Mouse (Mus musculus) urinary bladder, postnatal 10 days (tissue): ENCODE measurements around the gene Ank.
"Not testable (repeated sequence)": the region's sequence is repeated elsewhere in the genome, so short reads cannot be mapped to it uniquely, and the experiment has no call there.

Experiments
- DNase-seq: peaks from one replicate; pipeline ENCODE4 v3.0.0; 2022; ENCODE audit warnings: low spot score

The Ank gene

GRCm38 (mm10) chr15:27466131-27467080, at the start of gene Ank:
Ank (plus strand) TSS chr15:27466677.
- DNase-seq: peak; percentile 24

DNA sequence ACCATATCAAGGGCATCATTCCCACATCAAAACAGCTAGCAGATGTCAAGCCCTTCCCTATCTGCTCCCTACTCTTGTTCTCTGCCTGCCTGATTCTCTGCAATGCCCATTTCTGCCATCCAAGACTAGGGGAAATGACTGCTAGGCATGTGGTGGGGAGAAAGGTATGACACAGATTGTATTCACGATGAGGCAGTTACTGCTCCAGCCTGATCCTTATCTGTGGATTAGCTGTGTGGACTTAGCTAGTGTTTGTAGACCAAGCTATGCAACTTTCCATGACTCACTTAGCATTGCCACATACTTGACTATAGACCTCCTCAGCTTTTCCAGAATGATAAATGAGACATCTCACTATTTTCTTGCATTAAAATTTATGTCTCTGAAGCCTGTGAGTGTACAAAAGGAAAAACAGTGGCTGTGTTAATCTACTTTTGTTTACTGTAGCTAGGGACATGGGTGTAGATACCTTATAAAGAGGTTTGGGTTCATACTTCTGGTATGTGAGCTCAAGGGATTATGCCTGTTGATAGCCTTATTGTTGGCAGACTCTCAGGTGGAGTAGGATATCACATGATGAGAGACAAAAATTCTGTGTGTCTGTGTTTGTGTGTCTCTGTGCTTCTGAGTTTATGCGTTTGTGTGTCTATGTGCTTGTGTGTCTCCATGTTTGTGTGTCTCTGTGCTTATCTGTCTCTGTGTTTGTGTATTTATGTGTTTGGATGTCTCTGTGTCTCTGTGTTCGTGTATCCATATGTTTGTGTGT, 47.7 kb upstream of the Ank start:
- DNase-seq: no peak

GRCm38 (mm10) chr15:27421531-27421930, 44.9 kb upstream of the Ank start:
- DNase-seq: no peak

GRCm38 (mm10) chr15:27427581-27427980, 38.9 kb upstream of the Ank start:
- DNase-seq: no peak

- DNase-seq: no peak
Measured at GRCm38 (mm10) chr15:27430241-27430640, 36.2 kb upstream of the Ank start.

- DNase-seq: no peak
Measured at GRCm38 (mm10) chr15:27432851-27433615, 33.4 kb upstream of the Ank start.

GRCm38 (mm10) chr15:27435409-27435808, 31.1 kb upstream of the Ank start:
- no peak for DNase-seq

DNA sequence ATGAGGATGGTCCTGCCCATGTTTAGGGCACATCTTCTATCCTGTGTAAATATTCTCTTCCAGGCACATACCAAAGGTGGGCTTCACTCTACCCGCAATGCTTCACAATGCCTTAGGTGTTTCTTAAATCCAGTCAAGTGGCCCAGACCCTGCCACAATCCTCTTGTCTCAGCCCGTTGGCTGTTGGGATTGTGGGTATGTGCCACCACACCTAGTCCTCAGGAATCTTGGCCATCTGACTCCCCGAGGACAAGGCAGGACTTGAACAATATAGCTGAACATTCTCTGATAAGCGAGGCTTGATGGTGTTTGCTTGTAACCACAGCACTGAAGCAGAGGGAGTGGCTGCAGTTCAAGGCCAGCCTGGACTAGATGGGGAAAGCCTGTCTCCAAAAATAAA, 30.3 kb upstream of the Ank start:
- DNase-seq: no peak

- DNase-seq: no peak
Measured at GRCm38 (mm10) chr15:27441053-27441452, 25.4 kb upstream of the Ank start.

DNA sequence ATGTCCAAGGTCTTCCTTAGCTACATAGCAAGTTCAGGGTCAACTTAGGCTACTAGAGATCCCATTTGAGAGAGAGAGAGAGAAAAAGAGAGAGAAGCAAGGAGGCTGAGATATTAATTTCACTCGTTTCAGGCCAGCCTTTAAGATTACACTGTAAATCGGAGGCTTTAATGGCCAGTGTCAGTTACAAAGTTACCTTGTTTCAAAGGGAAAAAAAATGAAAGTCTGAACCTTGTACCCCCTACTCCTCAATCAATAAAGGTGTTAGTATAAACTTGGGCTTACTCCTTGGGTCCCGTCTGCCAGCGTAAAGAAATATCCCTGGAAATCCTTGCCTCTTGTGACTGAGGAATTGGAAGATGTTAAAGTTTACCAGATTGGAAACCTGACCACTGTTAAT, 24.9 kb upstream of the Ank start:
- no peak for DNase-seq

DNA sequence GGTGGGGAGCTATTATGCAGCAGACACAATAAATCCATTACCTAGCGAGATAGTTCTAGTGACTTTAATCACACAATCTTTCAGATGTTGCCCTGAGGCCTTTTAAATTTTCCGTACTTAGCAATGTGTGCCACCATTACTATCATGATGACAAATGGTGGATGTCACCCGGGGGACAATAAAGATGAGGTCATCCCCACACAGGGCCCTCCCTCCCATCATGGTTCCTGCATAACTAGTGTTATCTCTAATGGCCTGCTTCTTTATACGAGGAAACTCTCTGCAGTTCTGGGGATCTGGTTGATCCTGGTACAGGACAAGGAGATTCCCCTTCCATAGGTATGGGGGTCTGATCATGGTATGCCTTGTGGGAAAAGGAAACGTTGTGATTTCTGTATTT, 24.5 kb upstream of the Ank start:
- no peak for DNase-seq

DNA sequence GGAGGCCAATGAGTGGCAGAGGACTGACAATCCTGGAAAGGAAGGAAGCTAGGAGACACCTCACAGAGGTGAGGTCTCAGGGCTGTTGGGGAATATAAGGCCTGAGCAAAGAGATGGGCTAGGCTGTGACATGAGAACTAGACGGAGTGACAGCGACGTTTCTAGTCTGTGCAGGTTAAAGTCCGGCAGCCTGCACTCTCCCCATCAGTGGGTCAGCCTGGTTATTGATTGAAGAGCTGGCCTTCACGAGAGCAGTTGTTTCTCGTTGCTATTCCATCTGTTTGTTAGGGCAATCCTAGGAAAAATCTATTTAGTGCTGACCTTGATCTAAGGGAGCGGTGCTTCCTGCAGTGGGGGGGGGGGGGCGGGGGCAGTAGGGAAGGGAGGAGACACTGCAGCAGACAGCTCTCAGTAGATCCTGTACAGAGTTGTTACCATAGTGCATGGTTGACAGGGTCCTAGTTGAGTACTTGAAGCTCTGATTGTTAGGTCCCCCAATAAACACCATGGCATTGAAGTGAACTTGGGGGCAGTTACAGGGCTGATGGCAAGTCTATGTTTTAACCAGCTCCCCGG, 21.6 kb upstream of the Ank start:
- no peak for DNase-seq

- no peak for DNase-seq
Measured at GRCm38 (mm10) chr15:27450689-27451088, 15.8 kb upstream of the Ank start.

GRCm38 (mm10) chr15:27451760-27452159, 14.7 kb upstream of the Ank start:
- DNase-seq: no peak

GRCm38 (mm10) chr15:27452496-27452895, 14.0 kb upstream of the Ank start:
- no peak for DNase-seq

DNA sequence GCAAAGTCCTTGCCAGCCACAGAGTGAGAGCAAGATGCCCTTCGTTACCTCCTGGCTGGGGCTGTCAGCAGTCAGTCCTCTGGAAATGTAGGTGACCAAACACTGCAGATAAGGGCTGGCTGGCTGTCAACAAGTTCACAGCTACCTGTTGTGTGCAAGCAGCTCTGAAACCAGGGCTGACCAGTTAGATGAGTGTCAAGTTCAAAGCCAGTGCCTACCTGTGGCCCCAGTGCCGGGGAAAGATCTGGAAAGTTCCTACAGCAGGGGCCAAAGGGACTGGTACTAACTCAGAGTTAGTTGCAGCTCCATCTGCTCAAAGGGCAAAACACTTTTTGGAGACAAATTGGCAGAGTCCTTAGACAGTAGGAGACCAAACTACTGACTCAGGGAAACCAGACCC, 9.5 kb upstream of the Ank start:
- DNase-seq: no peak

- DNase-seq: not testable (repeated sequence)
Measured at GRCm38 (mm10) chr15:27459781-27460180, 6.7 kb upstream of the Ank start.

DNA sequence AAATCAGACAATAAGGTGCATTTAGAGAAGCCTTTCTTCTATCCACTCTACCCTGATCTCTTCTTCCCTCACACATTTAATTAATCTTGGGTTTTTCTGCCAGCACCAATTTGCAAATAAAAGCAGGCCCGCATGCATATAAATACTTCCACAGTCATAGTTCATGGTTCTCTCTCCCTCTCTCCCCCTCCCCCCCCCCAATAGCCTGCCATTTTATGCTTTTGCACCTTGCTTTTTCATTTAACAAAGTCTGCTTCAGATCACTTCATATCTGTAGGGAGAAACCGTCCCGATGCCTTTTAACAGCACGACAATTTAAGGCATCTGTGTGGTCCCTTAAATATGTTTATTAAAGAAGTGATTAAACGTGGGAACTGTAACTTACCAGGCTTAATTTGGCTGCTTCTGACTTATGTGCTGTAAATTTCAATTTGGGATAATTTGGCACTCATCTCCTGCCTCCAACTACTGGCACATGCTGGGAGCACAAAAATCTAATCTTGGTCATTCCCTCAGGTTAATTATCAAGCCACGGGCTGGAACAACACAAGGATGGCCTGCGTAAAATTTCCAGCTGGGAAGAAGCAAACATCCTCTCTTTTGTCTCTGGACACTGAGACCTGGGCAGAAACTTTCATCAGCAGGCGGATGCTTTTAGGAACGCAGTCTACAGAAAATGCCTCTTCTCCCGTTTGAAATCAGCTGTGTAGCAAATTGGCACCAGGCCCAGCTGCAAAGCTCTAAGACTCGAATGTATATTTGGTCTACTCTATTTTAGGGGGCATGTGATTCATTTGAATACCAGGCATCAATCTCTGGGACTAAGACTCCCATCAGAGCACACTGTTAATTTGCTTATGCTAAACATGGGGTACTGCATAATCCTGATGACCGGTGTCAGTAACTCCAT, 4.9 kb upstream of the Ank start:
- DNase-seq: no peak

- no peak for DNase-seq
Measured at GRCm38 (mm10) chr15:27463876-27464275, 2.6 kb upstream of the Ank start.

DNA sequence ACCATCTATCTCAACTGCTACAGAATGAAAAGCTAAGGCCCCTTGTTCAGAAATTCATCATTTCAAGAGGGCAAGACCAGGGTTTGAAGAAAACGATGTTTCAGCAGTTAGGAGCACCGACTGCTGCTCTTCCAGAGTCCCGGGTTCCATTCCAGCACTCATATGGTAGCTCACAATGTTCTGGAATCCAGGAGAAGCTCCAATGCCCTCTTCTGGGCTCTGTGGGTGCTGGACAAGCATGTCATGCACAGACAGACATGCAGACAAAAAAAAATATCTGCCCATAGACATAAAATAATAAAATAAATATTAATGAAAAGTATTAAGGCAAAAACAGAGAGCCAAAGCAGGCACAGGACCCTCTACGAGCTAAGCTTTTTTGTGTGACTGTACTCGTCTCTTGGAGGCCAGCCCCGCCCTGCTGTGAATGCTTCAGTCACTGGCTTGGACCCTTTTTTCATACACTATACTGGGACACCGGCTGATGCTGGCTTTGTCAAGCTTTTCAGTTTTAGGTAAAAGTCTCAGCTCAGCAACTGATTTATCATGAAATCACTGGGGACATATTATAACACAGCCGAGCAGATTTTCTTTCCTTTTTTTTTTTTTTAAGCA, 979 bp upstream of the Ank start:
- DNase-seq: no peak

GRCm38 (mm10) chr15:27467081-27467491, 609 bp downstream of the Ank start:
- no peak for DNase-seq
